Mouse (Mus musculus): ENCODE measurements around the gene Cfap61.

Gene Cfap61

GRCm38 (mm10) chr2:146089157-146089692, 154.6 kb downstream of the Cfap61 start:
- no peak for DNase-seq

- DNase-seq, result no peak
Observed at GRCm38 (mm10) chr2:146097532-146097931, 162.9 kb downstream of the Cfap61 start.

- DNase-seq, result no peak
Observed at GRCm38 (mm10) chr2:146098853-146099717, 164.5 kb downstream of the Cfap61 start.

- DNase-seq, result no peak
Observed at GRCm38 (mm10) chr2:146099838-146100237, 165.3 kb downstream of the Cfap61 start.

- DNase-seq, result no peak
Observed at GRCm38 (mm10) chr2:146100489-146101060, 166.0 kb downstream of the Cfap61 start.

- DNase-seq, result no peak
Observed at GRCm38 (mm10) chr2:146102600-146102999, 168.0 kb downstream of the Cfap61 start.

GRCm38 (mm10) chr2:146105341-146105740, 170.8 kb downstream of the Cfap61 start:
- DNase-seq, result no peak

- no peak for DNase-seq
Observed at GRCm38 (mm10) chr2:146107980-146108379, 173.4 kb downstream of the Cfap61 start.

DNA sequence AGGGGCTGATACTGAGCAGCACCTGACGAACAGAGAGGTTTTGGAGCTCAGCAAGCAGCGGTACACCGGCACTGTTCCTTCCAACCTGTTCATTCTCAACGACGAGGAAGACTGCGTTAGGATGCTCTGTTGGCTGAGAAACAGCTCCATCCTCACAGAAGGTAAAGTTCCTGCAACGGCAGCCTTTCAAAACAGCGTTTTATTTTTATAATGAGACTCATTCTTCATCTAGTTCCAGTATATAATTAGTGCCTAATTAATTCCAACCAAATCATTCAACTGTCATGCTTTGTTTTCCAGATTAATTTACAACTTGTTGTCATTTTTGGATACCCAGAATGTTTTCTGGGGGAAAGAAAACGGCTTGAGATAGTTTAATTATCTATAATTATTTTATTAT, 175.3 kb downstream of the Cfap61 start:
- DNase-seq, result no peak

DNA sequence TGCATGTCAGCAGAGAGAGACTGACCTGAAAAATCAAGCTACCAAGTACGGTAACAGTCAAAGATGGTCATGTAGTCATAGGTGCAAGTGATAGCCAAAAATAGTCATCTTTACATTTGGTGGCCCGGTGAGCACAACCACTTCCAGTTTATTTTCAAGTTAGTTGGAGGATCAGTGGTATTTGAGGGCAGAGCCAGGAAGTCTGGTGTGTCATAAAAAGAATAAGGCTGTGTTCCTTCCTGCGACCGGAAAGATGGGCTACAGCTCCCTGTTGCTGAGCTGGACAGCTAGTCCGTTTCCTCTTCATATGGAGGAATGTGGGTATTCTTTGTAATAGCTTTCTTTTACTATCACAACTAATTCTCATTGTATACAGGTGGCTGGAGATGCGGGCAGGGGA, 181.7 kb downstream of the Cfap61 start:
- DNase-seq, result no peak

DNA sequence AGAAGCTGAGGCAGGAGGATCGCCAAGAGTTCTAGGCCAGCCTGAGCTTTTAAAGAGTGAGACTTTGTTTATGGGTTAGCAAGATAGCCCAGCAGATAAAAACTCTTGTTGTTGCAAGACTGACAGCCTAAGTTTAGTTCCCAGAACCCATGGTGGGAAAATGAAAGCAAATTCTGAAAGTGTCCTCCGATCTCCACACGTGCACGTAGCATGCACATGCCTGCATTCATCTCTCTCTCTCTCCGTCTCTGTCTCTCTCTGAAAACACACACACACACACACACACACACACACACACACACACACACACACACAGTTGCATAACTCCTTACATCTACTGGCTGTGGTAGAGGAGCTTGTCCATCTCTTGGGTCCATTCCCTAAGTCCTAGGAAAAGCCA, 182.1 kb downstream of the Cfap61 start:
- DNase-seq, result no peak

DNA sequence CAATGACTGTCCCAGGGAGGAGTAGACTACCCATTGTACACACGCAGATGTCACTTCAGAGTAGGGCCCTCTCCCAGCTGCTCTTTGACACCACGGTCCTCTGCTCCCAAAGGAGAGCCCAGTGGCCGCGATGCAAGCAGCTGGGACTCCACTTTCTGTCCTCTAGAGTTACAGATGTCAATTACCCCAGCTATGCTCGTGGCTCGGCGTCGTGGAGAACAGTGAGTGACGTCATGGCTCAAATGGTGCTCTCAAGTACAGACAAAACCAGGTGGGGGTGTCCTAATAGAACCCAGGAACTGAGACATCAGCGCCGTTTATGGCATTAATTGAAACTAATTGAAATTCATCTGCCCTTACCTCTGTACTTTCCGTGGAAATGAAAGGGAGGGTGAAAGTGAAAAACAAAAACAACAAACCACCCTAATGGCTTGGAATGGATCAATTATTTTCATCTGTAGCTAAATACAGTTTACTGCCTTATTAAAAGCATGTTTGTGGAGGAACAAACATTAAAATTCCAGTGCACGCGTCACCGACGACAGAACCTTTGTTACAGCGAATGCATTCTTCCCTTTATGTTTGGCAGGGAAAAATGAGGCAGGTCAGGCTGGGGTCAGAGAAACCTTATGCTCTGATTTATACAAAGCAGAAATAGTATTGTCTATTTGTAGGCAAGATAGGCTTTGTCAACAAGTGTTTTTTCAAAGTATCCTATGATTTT, 182.8 kb downstream of the Cfap61 start:
- DNase-seq, result no peak

DNA sequence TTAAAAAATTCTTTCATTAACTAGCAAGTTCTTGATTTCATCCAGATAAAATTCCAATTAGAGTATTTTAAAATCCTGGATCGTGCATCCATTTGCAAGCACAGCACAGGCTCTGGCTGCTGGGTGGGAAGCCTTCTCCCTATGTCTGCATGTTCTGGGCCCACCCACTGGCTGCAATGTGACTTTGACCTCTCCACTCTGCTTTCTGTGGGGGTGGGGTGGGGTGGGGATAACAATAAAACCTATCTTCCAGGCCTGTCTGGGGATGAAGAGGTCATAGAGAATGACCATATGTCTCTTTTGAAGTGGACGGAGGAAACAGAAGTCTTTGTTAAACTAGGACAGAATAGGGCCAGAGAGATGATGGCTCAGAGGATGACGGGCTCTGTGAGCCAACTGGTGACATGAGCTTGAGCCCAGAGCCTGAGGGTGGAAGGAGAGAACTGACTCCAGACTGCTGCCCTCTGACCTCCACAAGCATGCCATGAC, 183.4 kb downstream of the Cfap61 start:
- DNase-seq, result no peak

- DNase-seq, result no peak
Observed at GRCm38 (mm10) chr2:146121551-146121950, 187.0 kb downstream of the Cfap61 start.

- DNase-seq, result no peak
Observed at GRCm38 (mm10) chr2:146125129-146125528, 190.5 kb downstream of the Cfap61 start.

DNA sequence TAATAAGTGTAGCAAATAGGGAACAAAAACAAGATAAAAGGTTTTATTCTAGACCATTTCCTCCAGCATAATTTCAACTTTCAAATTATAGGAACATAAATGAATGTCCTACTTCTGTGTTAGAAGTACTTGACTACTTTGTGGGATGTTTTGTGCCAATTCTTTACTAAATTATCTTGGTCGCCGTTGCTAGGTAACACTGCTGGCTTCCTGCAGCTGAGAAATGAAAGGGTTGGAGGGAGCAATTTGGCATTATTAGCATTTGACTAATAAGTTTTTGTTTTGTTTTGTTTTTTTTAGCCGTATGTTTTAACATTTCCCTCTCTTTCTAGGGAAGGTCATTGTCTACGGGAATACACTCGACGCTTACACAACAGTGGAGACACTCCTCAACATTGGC, 194.0 kb downstream of the Cfap61 start:
- DNase-seq, result no peak

DNA sequence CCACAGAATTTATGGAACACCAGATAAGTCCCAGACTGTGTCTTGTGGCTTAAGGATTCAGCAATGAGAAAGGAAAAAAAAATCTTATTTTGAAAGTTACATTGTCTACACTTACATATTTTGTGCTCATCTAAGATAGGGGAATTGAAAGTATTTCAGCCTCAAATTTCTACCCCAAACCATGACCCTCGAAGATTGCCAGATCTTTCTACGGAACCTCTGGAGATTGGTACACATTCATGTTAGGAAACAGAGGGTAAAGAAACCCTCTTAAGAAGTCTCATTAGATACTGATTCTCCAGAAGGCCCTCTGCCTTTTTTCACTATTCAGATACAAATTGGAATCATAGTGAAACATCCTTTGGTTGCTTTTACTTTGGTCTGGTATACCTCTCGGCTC, 195.9 kb downstream of the Cfap61 start:
- no peak for DNase-seq

GRCm38 (mm10) chr2:146134275-146134674, 199.7 kb downstream of the Cfap61 start:
- DNase-seq, result no peak

GRCm38 (mm10) chr2:146140711-146141110, 206.1 kb downstream of the Cfap61 start:
- DNase-seq, result no peak

GRCm38 (mm10) chr2:146147306-146147705, 212.7 kb downstream of the Cfap61 start:
- DNase-seq, result no peak

DNA sequence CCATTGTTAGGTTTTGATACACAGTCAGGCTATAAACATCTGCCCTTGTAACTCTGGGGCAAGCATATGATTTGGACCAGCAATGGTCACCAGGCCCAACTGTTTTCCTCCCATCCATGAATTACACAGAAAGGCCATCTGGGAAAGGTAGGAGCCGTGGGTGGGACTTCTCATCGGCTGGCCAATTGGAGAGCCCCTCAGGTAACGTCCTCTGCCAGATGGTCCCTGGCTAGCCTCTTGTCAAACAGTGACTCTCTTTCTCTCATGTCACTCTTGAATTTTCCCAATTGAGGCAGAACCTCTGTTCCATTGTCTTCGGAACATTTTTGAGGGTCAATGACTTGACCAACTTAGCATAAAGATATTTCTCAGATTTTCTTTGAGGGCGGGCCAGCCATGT, 213.2 kb downstream of the Cfap61 start:
- DNase-seq, result no peak

DNA sequence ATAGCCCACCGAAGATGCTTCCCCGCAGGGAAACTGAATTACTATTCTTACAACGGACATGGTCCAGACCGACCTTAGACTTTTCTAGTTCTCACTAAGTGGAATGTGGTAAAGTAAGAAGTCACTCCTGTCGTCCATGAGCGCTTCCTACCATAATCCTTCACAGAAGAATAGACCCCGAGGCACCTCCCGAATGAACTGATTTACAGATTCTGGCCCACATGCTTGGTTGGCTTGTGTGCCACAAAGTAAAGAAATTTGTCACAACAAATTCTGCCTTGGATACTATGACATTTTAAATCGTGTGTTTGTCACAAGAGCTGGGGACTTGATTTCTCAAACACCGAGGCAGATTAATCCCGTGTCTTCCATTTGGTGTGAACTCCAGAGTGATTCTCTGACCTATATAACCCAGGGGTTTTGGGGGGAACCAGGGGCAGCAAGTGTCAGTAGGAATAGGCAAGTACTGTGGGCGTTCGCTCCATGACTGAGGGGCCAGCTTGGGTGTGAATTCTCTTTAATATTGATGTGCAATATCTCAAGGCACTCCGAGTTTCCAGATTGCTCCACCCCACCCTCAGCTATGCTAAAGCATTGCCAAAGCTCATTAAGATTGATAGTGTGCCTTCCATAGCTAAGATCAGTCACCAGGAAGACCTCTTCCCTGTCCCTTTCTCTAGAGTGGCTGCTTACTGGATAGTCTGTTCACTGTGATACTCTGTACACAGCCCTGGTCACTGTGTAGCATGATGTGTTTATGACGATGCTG, 214.8 kb downstream of the Cfap61 start:
- DNase-seq, result no peak

Measured in spleen, adult 18-20 months (tissue).